Mouse (Mus musculus) c-Kit-positive CD71-positive TER-119-negative erythroid progenitor cells, embryonic 14.5 days (primary cell): ENCODE data around the gene Rerg.
A peak's percentile ranks its signal among the peaks of the same experiment; 100 is the strongest.

Source experiments
- DNase-seq: peaks from one replicate; pipeline ENCODE4 v3.0.0-alpha.2; 2013; ENCODE audit warnings: low read depth

Gene Rerg

GRCm38 (mm10) chr6:137170226-137170625 lies at the start of gene Rerg:
Gene Rerg (minus strand): TSS chr6:137170497.
- no peak for DNase-seq

DNA sequence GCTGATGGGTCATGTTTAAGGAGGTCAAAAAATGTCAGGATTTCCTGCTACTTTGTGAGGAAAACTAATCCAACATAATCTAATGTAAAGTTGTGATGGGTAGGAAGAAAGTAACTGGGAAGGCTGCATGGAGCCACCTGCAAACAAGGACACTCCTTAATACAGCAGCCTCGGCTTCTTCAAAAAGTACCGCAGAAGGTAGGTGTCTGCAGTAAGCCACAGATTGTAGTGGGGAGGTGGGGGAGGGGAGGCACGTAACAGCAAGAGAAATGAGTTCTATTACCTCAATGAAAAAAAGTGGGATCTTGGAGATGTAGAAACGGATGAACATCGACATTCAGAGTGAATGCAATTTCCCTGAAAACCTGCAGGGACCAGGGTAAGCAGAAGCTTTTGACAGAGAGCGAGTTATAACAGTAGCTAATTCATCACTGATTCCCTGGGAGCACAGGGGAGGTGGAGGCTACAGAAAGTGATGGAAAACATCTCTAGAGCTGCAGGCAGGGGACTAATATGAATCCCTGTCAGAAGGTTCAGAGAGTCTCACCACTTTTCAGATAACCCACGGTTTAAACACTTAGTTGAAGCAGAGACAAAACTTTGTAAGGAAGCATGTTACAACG lies 47.7 kb upstream of the Rerg start:
- DNase-seq: no peak

DNA sequence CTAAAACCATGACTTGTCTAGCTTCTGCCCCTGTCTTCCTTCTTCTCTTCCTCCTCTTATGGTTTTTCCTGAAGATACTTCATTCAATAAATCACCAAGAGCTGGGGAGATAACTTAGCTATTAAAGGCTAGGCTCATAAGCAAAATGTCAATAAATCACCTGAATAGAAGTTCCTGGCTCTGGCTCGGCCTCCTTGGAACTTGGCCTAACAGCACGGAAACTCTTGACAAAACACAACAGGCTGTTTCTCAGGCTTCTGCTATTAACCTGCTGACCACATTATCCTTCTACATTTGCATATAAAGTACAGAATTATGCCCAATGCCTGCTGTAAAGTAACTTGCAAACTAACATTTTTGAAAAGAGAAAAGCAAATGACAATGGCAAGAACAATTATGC lies 41.1 kb upstream of the Rerg start:
- no peak for DNase-seq

GRCm38 (mm10) chr6:137210991-137211390 lies 40.7 kb upstream of the Rerg start:
- DNase-seq: no peak

DNA sequence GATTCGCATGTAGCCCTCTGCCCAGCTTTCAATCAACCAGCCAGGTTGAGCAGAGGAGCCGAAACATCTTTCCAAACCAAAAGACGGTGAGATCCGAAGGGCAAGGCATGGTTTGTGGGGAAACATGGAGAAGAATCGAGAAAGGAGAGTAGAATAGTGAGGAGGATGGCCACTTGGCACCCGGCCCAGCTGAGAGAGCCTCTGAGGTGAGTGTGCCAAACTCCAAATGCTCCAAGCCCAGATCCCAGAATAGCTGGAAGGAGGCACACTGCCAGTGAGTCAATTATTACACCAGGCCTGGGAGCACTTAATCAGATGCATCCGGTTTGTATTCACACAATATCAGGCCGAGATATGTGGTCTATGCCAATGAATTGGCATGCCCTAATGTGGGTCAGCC lies 39.7 kb upstream of the Rerg start:
- DNase-seq: no peak

DNA sequence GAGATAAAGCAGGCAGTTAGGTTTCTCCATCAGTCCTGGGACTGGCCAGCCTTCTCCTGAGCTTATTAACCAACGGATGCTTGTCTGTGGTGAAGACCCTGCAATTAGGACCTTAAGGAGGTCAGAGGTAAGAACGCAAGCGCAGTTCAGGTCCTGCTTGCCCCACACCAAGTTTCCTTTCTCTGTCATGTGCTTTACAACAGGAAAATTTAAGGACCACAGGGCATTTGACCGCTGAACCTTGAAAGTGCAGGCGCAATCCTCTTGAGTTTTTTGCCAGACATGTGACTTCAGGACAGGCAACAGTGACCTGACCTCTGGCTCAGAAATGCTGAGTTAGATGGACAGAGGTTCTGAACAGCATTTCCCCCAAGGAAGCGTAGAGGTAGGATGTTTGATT lies 36.8 kb upstream of the Rerg start:
- no peak for DNase-seq

DNA sequence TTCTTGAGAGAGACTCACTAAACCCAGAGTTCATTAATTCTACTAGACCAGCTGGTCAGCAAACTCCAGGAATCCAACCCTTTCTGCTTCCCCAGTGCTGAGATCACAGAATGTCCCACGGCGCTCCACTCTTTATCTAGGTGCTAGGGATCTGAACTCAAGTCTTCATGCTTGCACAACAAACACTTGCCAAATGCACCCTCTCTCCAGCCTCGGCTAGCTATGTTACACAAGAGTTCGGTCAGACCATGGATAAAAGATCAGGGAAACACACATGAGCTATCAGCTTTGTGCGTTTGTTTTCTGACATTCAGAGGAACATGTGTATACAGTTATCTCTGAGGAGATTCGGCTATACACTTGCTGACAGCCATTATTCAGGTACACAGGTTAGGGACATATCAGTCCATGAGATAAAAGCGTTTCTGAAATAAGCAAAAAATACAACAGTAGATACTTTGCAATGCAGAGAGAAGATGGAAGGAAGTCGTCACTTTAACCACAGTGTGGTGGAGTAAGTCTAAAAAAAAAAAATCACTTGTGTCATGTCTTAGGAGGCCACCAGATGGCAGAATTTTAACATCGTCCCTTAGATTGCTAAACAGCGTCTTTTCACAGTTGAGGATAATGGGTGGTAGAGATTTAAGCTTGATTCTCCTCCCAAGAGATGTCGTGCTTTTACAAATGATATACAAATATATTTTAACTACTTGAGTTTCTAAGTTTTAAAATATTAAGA lies 35.5 kb upstream of the Rerg start:
- no peak for DNase-seq

- no peak for DNase-seq
Measured at GRCm38 (mm10) chr6:137202661-137203060, 32.4 kb upstream of the Rerg start.

GRCm38 (mm10) chr6:137201578-137201977 lies 31.3 kb upstream of the Rerg start:
- DNase-seq: no peak

GRCm38 (mm10) chr6:137201166-137201565 lies 30.9 kb upstream of the Rerg start:
- no peak for DNase-seq

GRCm38 (mm10) chr6:137192063-137192462 lies 21.8 kb upstream of the Rerg start:
- peak; percentile 14 for DNase-seq

GRCm38 (mm10) chr6:137191026-137191425 lies 20.7 kb upstream of the Rerg start:
- DNase-seq: no peak

GRCm38 (mm10) chr6:137190577-137190976 lies 20.3 kb upstream of the Rerg start:
- no peak for DNase-seq

DNA sequence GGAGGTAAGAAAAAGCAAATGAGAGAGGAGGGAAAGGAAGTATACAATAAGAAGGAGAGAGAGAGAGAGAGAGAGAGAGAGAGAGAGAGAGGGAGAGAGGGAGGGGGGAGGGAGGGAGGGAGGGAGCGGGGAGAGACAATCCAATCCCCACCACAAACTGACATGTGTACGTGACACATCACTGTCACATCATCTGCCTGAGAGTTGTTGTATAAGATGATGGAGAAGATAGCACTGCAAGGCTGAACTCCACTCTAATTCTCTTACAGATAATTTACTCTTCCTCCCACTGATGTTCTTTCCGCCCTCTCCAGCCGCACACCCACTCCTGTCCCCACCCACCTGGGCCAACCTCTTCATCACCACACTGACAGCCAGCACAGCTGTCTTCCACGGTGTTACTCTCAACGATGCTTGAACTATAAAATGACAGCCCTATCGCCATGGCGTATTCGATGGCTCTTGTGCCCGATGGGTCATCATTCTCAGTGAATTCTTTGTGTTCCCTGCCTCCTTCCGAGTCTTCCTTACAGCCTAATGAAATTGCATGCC lies 18.2 kb upstream of the Rerg start:
- DNase-seq: no peak

- DNase-seq: no peak
Measured at GRCm38 (mm10) chr6:137187426-137187825, 17.1 kb upstream of the Rerg start.

GRCm38 (mm10) chr6:137180636-137181035 lies 10.3 kb upstream of the Rerg start:
- DNase-seq: no peak

DNA sequence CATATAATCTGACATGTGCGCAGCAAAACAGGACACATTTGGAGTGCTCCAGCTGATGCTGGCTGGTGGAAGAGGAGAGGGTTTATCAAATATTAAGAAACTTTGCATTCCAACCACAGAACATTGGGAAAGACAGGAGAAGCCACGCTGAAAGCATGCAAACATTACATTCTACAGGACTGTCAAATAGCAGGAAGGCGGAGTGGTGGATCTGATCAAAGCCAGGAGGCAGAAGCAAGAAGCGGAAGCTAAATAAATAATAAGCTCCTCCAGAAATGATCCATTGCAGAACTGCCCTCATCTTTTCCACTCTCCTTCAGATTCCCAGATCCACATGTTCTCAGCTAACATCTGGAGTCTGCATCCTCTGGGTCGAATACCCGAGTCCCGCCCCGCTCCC lies 9.8 kb upstream of the Rerg start:
- DNase-seq: no peak

DNA sequence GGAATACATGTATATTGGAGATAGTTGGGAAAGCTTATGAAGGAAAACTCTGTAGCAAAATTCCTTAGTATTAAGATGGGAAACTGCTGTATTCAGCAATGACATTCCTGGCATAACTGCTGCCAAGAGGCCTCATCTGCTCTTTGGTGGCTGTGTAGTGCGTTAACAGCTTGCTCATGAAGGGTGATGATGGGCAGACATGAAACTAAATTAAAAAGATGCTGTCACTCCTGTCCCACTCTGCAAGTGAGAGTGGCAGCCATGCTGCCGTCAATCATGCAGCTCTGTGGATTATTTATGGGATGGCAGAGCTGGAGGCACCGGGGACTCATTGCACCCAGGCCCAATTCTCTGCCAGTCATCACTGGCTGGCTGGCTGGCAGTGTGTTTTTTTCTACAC lies 8.7 kb upstream of the Rerg start:
- no peak for DNase-seq

- DNase-seq: no peak
Measured at GRCm38 (mm10) chr6:137170646-137171045, 349 bp upstream of the Rerg start.

GRCm38 (mm10) chr6:137169171-137169968 lies 927 bp downstream of the Rerg start:
- DNase-seq: peak; percentile 17

- no peak for DNase-seq
Measured at GRCm38 (mm10) chr6:137166843-137167242, 3.5 kb downstream of the Rerg start.

GRCm38 (mm10) chr6:137163571-137163970 lies 6.7 kb downstream of the Rerg start:
- no peak for DNase-seq

DNA sequence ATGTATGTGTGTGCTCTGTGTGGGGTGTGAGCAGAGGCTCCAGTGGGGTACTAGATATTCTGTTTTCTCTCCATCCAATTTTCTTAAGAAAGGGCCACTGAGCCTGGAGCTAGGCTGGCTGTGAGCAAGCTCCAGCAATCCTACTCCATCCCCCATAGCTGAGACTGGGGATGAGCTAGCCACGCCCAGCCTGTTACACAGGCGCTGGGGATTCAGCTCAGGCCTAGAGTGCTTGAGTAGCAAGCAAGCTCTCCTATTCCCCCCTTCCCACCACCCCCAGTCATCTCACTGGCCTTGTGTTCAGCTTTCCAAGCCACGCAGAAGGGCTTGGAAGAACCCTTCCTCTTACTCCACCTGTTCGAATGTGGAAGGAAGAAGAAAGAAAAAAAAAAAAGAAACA lies 7.2 kb downstream of the Rerg start:
- no peak for DNase-seq
